Mouse (Mus musculus): ENCODE measurements at regions not wholly inside any gene's neighbourhood (a gene's known extent, or its start where the extent isn't known, plus 50 kb on each side); places are given as distances from the start of the nearest gene placed in this dataset.

DNA sequence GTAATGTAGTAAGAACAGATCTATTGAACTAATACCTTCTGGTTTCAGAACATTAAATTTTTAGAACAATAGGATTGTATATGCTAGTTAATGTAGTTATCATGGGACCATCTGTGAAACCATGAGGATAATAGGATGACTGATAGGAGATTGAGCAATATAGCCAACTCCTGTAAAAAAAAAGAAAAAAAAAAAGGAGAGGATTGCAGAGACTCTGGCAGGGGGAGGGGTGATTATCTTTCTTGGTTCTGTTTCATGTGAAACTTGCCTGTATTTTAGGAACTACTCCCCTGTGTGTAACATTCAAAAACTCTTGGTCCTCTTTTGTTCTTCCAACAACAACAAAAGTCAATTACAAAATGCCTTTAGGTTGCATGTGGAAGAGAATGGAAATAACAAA, 3412.1 kb upstream of the Gm7489 start:
- TF ChIP-seq CTCF (IDR thresholded peaks at IDR 0.05; ENCODE audit: control insufficient read depth, insufficient read depth, insufficient read length), result no peak
- no peak for TF ChIP-seq USF1 (IDR thresholded peaks at IDR 0.05; ENCODE audit: low read depth)
- no peak for TF ChIP-seq MAX (IDR thresholded peaks at IDR 0.05)
- TF ChIP-seq CEBPB (IDR thresholded peaks at IDR 0.05; ENCODE audit: low read depth), result no peak
- TF ChIP-seq MYOG (IDR thresholded peaks at IDR 0.05; ENCODE audit: control insufficient read depth, extremely low read depth, insufficient read length), result no peak
- no peak for TF ChIP-seq MYOD1 (IDR thresholded peaks at IDR 0.05; ENCODE audit: control insufficient read depth, insufficient read length, low read depth)
- no peak for TF ChIP-seq FOSL1 (IDR thresholded peaks at IDR 0.05; ENCODE audit: insufficient read depth, low read length, poor library complexity, severe bottlenecking)

Data from C2C12 (cell line).